Mouse (Mus musculus) heart, postnatal 25 days (tissue): ENCODE measurements around the gene Nup35. TPM values are rescaled to one million over a fixed set of nuclear protein-coding genes. Genes with fewer than 3 reads are reported as not detected.

Experiments used
- DNase-seq: peaks from one replicate; pipeline ENCODE4 v3.0.0; 2022; ENCODE audit warnings: low spot score
- intact Hi-C: fragments of 180-260 bp; cut with DNase I; formaldehyde crosslinking; loops from one replicate; pipeline ENCODE4 v1.15.1; 2025
- total RNA-seq, 2 experiments: library from RNA; stranded (reverse); gene quantifications; 2 replicates each; pipeline ENCODE4 v1.2.3; 2021

Nup35 gene
- total RNA-seq: 1 to 10 TPM; 5.6 to 7.1 TPM

GRCm38 (mm10) chr2:80616854-80617737 is at the start of gene Nup35, which contains the start of gene Dusp19:
TSS of gene Nup35 (plus strand) at chr2:80617236.
TSS of gene Dusp19 (plus strand) at chr2:80617045.
- DNase-seq: peak; percentile 91
- intact Hi-C loops: loop anchor here (2.0 kb wide), 1 partner anchor 36 kb away; the partner anchor contains the start of gene Nckap1

- intact Hi-C loops: no loop called here
- DNase-seq: no peak
Observed at GRCm38 (mm10) chr2:80567411-80567810, 49.6 kb upstream of the Nup35 start.

GRCm38 (mm10) chr2:80570656-80571055 is 46.4 kb upstream of the Nup35 start:
- intact Hi-C loops: no loop called here
- no peak for DNase-seq

- DNase-seq: no peak
- intact Hi-C loops: no loop called here
Observed at GRCm38 (mm10) chr2:80577286-80577685, 39.8 kb upstream of the Nup35 start.

- DNase-seq: no peak
Observed at GRCm38 (mm10) chr2:80579253-80579891, 37.7 kb upstream of the Nup35 start.

GRCm38 (mm10) chr2:80580311-80580961 is 36.6 kb upstream of the Nup35 start:
- DNase-seq: no peak
- intact Hi-C loops: loop anchor here (2.0 kb wide), 1 partner anchor 36 kb away; the partner anchor contains the start of genes Dusp19 and Nup35

More at GRCm38 (mm10) chr2:80579253-80579891, 37.7 kb upstream of the Nup35 start:
- intact Hi-C loops: no loop called here

- peak; percentile 83 for DNase-seq
- intact Hi-C loops: loop anchor here (1.0 to 2.0 kb wide), 2 partner anchors 36 to 57 kb away; partner anchors contain the start of genes Dusp19 and Nup35
Observed at GRCm38 (mm10) chr2:80581043-80581711, 35.9 kb upstream of the Nup35 start, which contains the start of gene Nckap1. TSS of gene Nckap1 (minus strand) at chr2:80581380.

- intact Hi-C loops: no loop called here
- DNase-seq: no peak
Observed at GRCm38 (mm10) chr2:80582356-80582755, 34.7 kb upstream of the Nup35 start.

GRCm38 (mm10) chr2:80594215-80594918 is 22.7 kb upstream of the Nup35 start:
- DNase-seq: no peak
- intact Hi-C loops: no loop called here

- DNase-seq: no peak
- intact Hi-C loops: no loop called here
Observed at GRCm38 (mm10) chr2:80596960-80597359, 20.1 kb upstream of the Nup35 start.

GRCm38 (mm10) chr2:80599850-80600249 is 17.2 kb upstream of the Nup35 start:
- no peak for DNase-seq
- intact Hi-C loops: no loop called here

GRCm38 (mm10) chr2:80600611-80601010 is 16.4 kb upstream of the Nup35 start:
- no peak for DNase-seq
- intact Hi-C loops: no loop called here

GRCm38 (mm10) chr2:80602756-80603155 is 14.3 kb upstream of the Nup35 start:
- intact Hi-C loops: no loop called here
- DNase-seq: no peak

- intact Hi-C loops: no loop called here
- no peak for DNase-seq
Observed at GRCm38 (mm10) chr2:80603771-80604426, 13.1 kb upstream of the Nup35 start.

- intact Hi-C loops: no loop called here
Observed at GRCm38 (mm10) chr2:80612286-80612685, 4.8 kb upstream of the Nup35 start.

GRCm38 (mm10) chr2:80612796-80613195 is 4.2 kb upstream of the Nup35 start:
- intact Hi-C loops: no loop called here
- no peak for DNase-seq

More at GRCm38 (mm10) chr2:80612286-80612685, 4.8 kb upstream of the Nup35 start:
- DNase-seq: no peak

- DNase-seq: no peak
- intact Hi-C loops: no loop called here
Observed at GRCm38 (mm10) chr2:80618991-80619390, 2.0 kb downstream of the Nup35 start.

GRCm38 (mm10) chr2:80621921-80622320 is 4.9 kb downstream of the Nup35 start:
- no peak for DNase-seq
- intact Hi-C loops: loop anchor here (2.0 kb wide), 1 partner anchor 15 kb away; no protein-coding TSS in a partner anchor
